Mouse (Mus musculus) spleen, postnatal 10 days (tissue): ENCODE measurements around the gene Cyb561d1.
"Not testable (repeated sequence)": the region's sequence is repeated elsewhere in the genome, so short reads cannot be mapped to it uniquely, and the experiment has no call there.

Experiments
- DNase-seq, 2 experiments: peaks; one replicate each; pipeline ENCODE4 v3.0.0; 2021 to 2022; ENCODE audit warnings: low spot score in 2 of 2

The Cyb561d1 gene

GRCm38 (mm10) chr3:108200329-108201323 is at the start of gene Cyb561d1:
TSS of gene Cyb561d1 (minus strand) at chr3:108201212.
- peak; percentile 96 for DNase-seq

GRCm38 (mm10) chr3:108246857-108247256 is 45.8 kb upstream of the Cyb561d1 start:
- DNase-seq: no peak

GRCm38 (mm10) chr3:108241243-108241839 is 40.3 kb upstream of the Cyb561d1 start:
- DNase-seq: no peak

GRCm38 (mm10) chr3:108237474-108238102 is 36.6 kb upstream of the Cyb561d1 start:
- DNase-seq: not testable (repeated sequence)

GRCm38 (mm10) chr3:108231646-108232045 is 30.6 kb upstream of the Cyb561d1 start:
- no peak for DNase-seq

GRCm38 (mm10) chr3:108227521-108227920 is 26.5 kb upstream of the Cyb561d1 start:
- DNase-seq: no peak

GRCm38 (mm10) chr3:108226558-108227350 is 25.7 kb upstream of the Cyb561d1 start, which contains the start of gene Sypl2:
TSS of gene Sypl2 (minus strand) at chr3:108226648.
- DNase-seq: no peak

- DNase-seq: no peak
Observed at GRCm38 (mm10) chr3:108225711-108226557, 24.9 kb upstream of the Cyb561d1 start.

- DNase-seq: no peak
Observed at GRCm38 (mm10) chr3:108220661-108221060, 19.6 kb upstream of the Cyb561d1 start.

- DNase-seq: no peak
Observed at GRCm38 (mm10) chr3:108214734-108215133, 13.7 kb upstream of the Cyb561d1 start.

- DNase-seq: no peak
Observed at GRCm38 (mm10) chr3:108212406-108212805, 11.4 kb upstream of the Cyb561d1 start.

- DNase-seq: no peak
Observed at GRCm38 (mm10) chr3:108211845-108212244, 10.8 kb upstream of the Cyb561d1 start.

- no peak for DNase-seq
Observed at GRCm38 (mm10) chr3:108210771-108211139, 9.7 kb upstream of the Cyb561d1 start, which contains the start of gene Atxn7l2. TSS of gene Atxn7l2 (minus strand) at chr3:108210934.

- peak; percentile 81 to 90 for DNase-seq
Observed at GRCm38 (mm10) chr3:108209946-108210770, 9.1 kb upstream of the Cyb561d1 start.

GRCm38 (mm10) chr3:108209536-108209935 is 8.5 kb upstream of the Cyb561d1 start:
- DNase-seq: no peak

GRCm38 (mm10) chr3:108209001-108209400 is 8.0 kb upstream of the Cyb561d1 start:
- no peak for DNase-seq

- DNase-seq: no peak
Observed at GRCm38 (mm10) chr3:108206731-108207375, 5.8 kb upstream of the Cyb561d1 start.

- no peak for DNase-seq
Observed at GRCm38 (mm10) chr3:108205601-108206000, 4.6 kb upstream of the Cyb561d1 start.

- no peak for DNase-seq
Observed at GRCm38 (mm10) chr3:108204470-108204869, 3.5 kb upstream of the Cyb561d1 start.
